Mouse (Mus musculus) central nervous system, embryonic 14 days (tissue): ENCODE measurements around the gene Vmn1r195. TPM values are rescaled to one million over a fixed set of nuclear protein-coding genes. Genes with fewer than 3 reads are reported as not detected.

Experiments used
- polyA plus RNA-seq: library from polyadenylated mRNA; depleted of rRNA; stranded (reverse); fragments of >200 nt; gene quantifications from 2 replicates; pipeline ENCODE4 v1.2.3, GENCODE M21; 2012; rRNA removed

The Vmn1r195 gene
- polyA plus RNA-seq: not detected in 2 replicates

GRCm38 (mm10) chr13:22270222-22270621 is at the start of gene Vmn1r195:
Gene Vmn1r195, plus strand, starts transcription at chr13:22270522.

GRCm38 (mm10) chr13:22223060-22223459 is 47.3 kb upstream of the Vmn1r195 start, which contains the start of gene Vmn1r193:
Gene Vmn1r193, minus strand, starts transcription at chr13:22223160.

GRCm38 (mm10) chr13:22243915-22244314 is 26.4 kb upstream of the Vmn1r195 start, which contains the start of gene Vmn1r194:
Gene Vmn1r194, plus strand, starts transcription at chr13:22244215.

GRCm38 (mm10) chr13:22289620-22290019 is 19.3 kb downstream of the Vmn1r195 start, which contains the start of gene Vmn1r196:
Gene Vmn1r196, plus strand, starts transcription at chr13:22289920.

GRCm38 (mm10) chr13:22324289-22324688 is 54.0 kb downstream of the Vmn1r195 start, which contains the start of gene Vmn1r197:
Gene Vmn1r197, plus strand, starts transcription at chr13:22324589.

Other genes starting within 250 kb of the Vmn1r195 start
- 2.9 and 4.5 TPM in 2 replicates for gene Hist1h2ah, start 235.0 kb upstream of the Vmn1r195 start, polyA plus RNA-seq
- gene Hist1h2bk, start 234.7 kb upstream of the Vmn1r195 start, polyA plus RNA-seq: 11.7 and 20.3 TPM in 2 replicates
- gene Hist1h4i, start 229.2 kb upstream of the Vmn1r195 start, polyA plus RNA-seq: 26.1 and 35.7 TPM in 2 replicates
- gene Hist1h2ag, start 227.6 kb upstream of the Vmn1r195 start, polyA plus RNA-seq: 32.8 and 39.2 TPM in 2 replicates
- 11.0 and 15.5 TPM in 2 replicates for gene Hist1h2bj, start 227.3 kb upstream of the Vmn1r195 start, polyA plus RNA-seq
- under 0.01 TPM in 1 of 2 replicates, not detected in the other for gene Vmn1r188, start 186.1 kb upstream of the Vmn1r195 start, polyA plus RNA-seq
- not detected in 2 replicates for gene Vmn1r189, start 164.7 kb upstream of the Vmn1r195 start, polyA plus RNA-seq
- gene Vmn1r191, start 86.6 kb upstream of the Vmn1r195 start, polyA plus RNA-seq: not detected in 2 replicates
- gene Vmn1r192, start 79.4 kb upstream of the Vmn1r195 start, polyA plus RNA-seq: not detected in 2 replicates
- not detected in 2 replicates for gene Vmn1r193, start 47.4 kb upstream of the Vmn1r195 start, polyA plus RNA-seq
- not detected in 2 replicates for gene Vmn1r194, start 26.3 kb upstream of the Vmn1r195 start, polyA plus RNA-seq
- not detected in 2 replicates for gene Vmn1r196, start 19.4 kb downstream of the Vmn1r195 start, polyA plus RNA-seq
- not detected in 2 replicates for gene Vmn1r197, start 54.1 kb downstream of the Vmn1r195 start, polyA plus RNA-seq
- gene Vmn1r198, start 79.8 kb downstream of the Vmn1r195 start, polyA plus RNA-seq: not detected in 2 replicates
- gene Vmn1r199, start 109.3 kb downstream of the Vmn1r195 start, polyA plus RNA-seq: not detected in 2 replicates
- not detected in 2 replicates for gene Vmn1r200, start 119.9 kb downstream of the Vmn1r195 start, polyA plus RNA-seq
- gene Vmn1r201, start 201.4 kb downstream of the Vmn1r195 start, polyA plus RNA-seq: not detected in 2 replicates
- gene Vmn1r202, start 234.9 kb downstream of the Vmn1r195 start, polyA plus RNA-seq: 0.01 TPM in 2 replicates
- gene Vmn1r203, start 247.6 kb downstream of the Vmn1r195 start, polyA plus RNA-seq: not detected in 2 replicates